8 mouse cellular contexts compared by ENCODE assay signal in genomic region chr8:111743792-111744696, GRCm38 (mm10). TPM values are rescaled to one million over a fixed set of nuclear protein-coding genes. Genes with fewer than 3 reads are reported as not detected.
DNase-seq lines count a peak whose midpoint lies in the region; ATAC-seq and TF ChIP-seq lines count a peak whose summit lies in the region.

Gene Bcar1, minus strand, starts transcription at chr8:111743809.

- peak within 1 kb of the TSS; percentile 31 for H3K27ac ChIP-seq in ES-Bruce4 (ENCODE audit: insufficient read depth, low read length)
- H3K27ac ChIP-seq in forebrain, embryonic 12.5 days, result peak within 1 kb of the TSS; percentile 79
- H3K27ac ChIP-seq in heart, postnatal 0 days (ENCODE audit: low read depth), result peak within 1 kb of the TSS; percentile 92

- 0 out of 2 replicates have a peak, but pooled peaks have one; percentile 40 for TF ChIP-seq EP300 in ES-Bruce4 (IDR thresholded peaks at IDR 0.05; ENCODE audit: insufficient read depth, low read depth, low read length)
- TF ChIP-seq EP300 in heart, postnatal 0 days (IDR thresholded peaks at IDR 0.05; ENCODE audit: low read depth), result peak; percentile 31; the same call in 1 of the 2 replicates

- H3K4me2 ChIP-seq in forebrain, embryonic 12.5 days, result peak within 1 kb of the TSS; percentile 74
- peak within 1 kb of the TSS; percentile 82 for H3K4me2 ChIP-seq in heart, postnatal 0 days (ENCODE audit: low read depth, low read length)

- H3K9me3 ChIP-seq in ES-Bruce4 (replicated peaks; ENCODE audit: control insufficient read depth, insufficient read depth, low read length, poor library complexity, severe bottlenecking), result no peaks in the 10 kb centered on the region
- no peaks in the 10 kb centered on the region for H3K9me3 ChIP-seq in forebrain, embryonic 12.5 days
- H3K9me3 ChIP-seq in heart, postnatal 0 days (replicated peaks; ENCODE audit: control insufficient read depth, low read length), result no peaks in the 10 kb centered on the region

- no peak for TF ChIP-seq POLR2A in ES-Bruce4 (IDR thresholded peaks at IDR 0.05; ENCODE audit: insufficient read depth, low read length)
- no peak for TF ChIP-seq POLR2A in lung, adult 2 months (IDR thresholded peaks at IDR 0.05; ENCODE audit: borderline replicate concordance, extremely low read depth, low read depth, low read length)

- peak within 1 kb of the TSS; percentile 84 for H3K4me3 ChIP-seq in ES-Bruce4 (ENCODE audit: low read depth, low read length)
- peak within 1 kb of the TSS; percentile 98 for H3K4me3 ChIP-seq in forebrain, embryonic 12.5 days (replicated peaks)
- peak within 1 kb of the TSS; percentile 93 for H3K4me3 ChIP-seq in heart, postnatal 0 days (ENCODE audit: low read depth, low read length)
- H3K4me3 ChIP-seq in lung, adult 2 months (replicated peaks; ENCODE audit: extremely low read depth, low read depth, low read length), result peak within 1 kb of the TSS; percentile 74

- 15% methylated on average over 28 of the region's 40 CpGs for WGBS in forebrain, embryonic 12.5 days
- 13% methylated on average over 36 of the region's 40 CpGs for WGBS in heart, postnatal 0 days
- WGBS in lung, adult 2 months, result 12% methylated on average over 38 of the region's 40 CpGs

- no peaks in the 10 kb centered on the region for H3K36me3 ChIP-seq in ES-Bruce4 (ENCODE audit: control insufficient read depth, insufficient read depth, low read length, poor library complexity, severe bottlenecking)
- H3K36me3 ChIP-seq in forebrain, embryonic 12.5 days (replicated peaks), result no peaks in the 10 kb centered on the region
- H3K36me3 ChIP-seq in heart, postnatal 0 days (replicated peaks; ENCODE audit: control insufficient read depth, insufficient read depth, low read length), result no peaks in the 10 kb centered on the region

- H3K27me3 ChIP-seq in ES-Bruce4 (ENCODE audit: control insufficient read depth, insufficient read depth, low read length, poor library complexity, severe bottlenecking), result no peaks in the 10 kb centered on the region
- 0 out of 2 replicates have a peak, but pooled peaks cover 6% of the 10 kb centered on the region for H3K27me3 ChIP-seq in forebrain, embryonic 12.5 days
- H3K27me3 ChIP-seq in heart, postnatal 0 days (ENCODE audit: control insufficient read depth, insufficient read depth, low read length), result no peaks in the 10 kb centered on the region

- DNase-seq in brain, adult 2 months (ENCODE audit: low read depth, low spot score), result peak; percentile 77
- DNase-seq in heart, postnatal 0 days (ENCODE audit: low spot score), result peak; percentile 76
- peak; percentile 92 to 94 for DNase-seq in kidney, postnatal 4 days
- DNase-seq in lung, adult 2 months, result peak; percentile 75
- DNase-seq in retina, adult 2 months (ENCODE audit: low read depth, low spot score), result peak; percentile 59
- no peak for DNase-seq in thymus, postnatal 0 days (ENCODE audit: low spot score)

- H3K4me1 ChIP-seq in ES-Bruce4 (ENCODE audit: control insufficient read depth, insufficient read depth, low read length), result peaks cover 12% of the 10 kb centered on the region
- H3K4me1 ChIP-seq in forebrain, embryonic 12.5 days, result peaks cover 65% of the 10 kb centered on the region
- peaks cover 51% of the 10 kb centered on the region for H3K4me1 ChIP-seq in heart, postnatal 0 days (ENCODE audit: control insufficient read depth, insufficient read depth)
- H3K4me1 ChIP-seq in lung, adult 2 months (ENCODE audit: control insufficient read depth, insufficient read depth, low read length), result peaks cover 40% of the 10 kb centered on the region

- peak; percentile 77 for ATAC-seq in forebrain, embryonic 12.5 days (ENCODE audit: low FRiP score)
- ATAC-seq in heart, postnatal 0 days (ENCODE audit: insufficient read depth, low read depth), result peak; percentile 58

- peak within 1 kb of the TSS; percentile 96 for H3K9ac ChIP-seq in ES-Bruce4 (ENCODE audit: low read depth, poor library complexity, severe bottlenecking)
- peak within 1 kb of the TSS; percentile 97 for H3K9ac ChIP-seq in forebrain, embryonic 12.5 days
- H3K9ac ChIP-seq in heart, postnatal 0 days (replicated peaks; ENCODE audit: low read depth, low read length), result peak within 1 kb of the TSS; percentile 95

- TF ChIP-seq CTCF in ES-Bruce4 (IDR thresholded peaks at IDR 0.05; ENCODE audit: low read depth, low read length), result no peak
- TF ChIP-seq CTCF in heart, postnatal 0 days (IDR thresholded peaks at IDR 0.05; ENCODE audit: low read depth), result no peak
- no peak for TF ChIP-seq CTCF in lung, adult 2 months (IDR thresholded peaks at IDR 0.05; ENCODE audit: insufficient read depth, low read length)

RNA-seq across cellular contexts. Expression of gene Bcar1, which starts in this region (rescaled TPM):
- polyA plus RNA-seq in ES-Bruce4 (2011; ENCODE audit: insufficient read depth, insufficient read length, low read depth, missing spikeins), result 59.8 and 64.6 TPM in 2 replicates
- 44.0 and 45.6 TPM in 2 replicates for polyA plus RNA-seq in forebrain, embryonic 12.5 days (2016; fragmentation: Nextera tagmentation; extraction: Ambion mirVana)
- 53.2 and 81.5 TPM in 2 replicates for total RNA-seq in heart, postnatal 0 days (2014; rRNA removed; ENCODE audit: low replicate concordance)
- 25.6 and 27.9 TPM in 2 replicates for polyA plus RNA-seq in heart, postnatal 0 days (2015; fragmentation: Nextera tagmentation; extraction: Ambion mirVana)
- polyA plus RNA-seq in lung, adult 2 months (2012; rRNA removed), result 81.4 and 87.7 TPM in 2 replicates
- 4.1 TPM in 2 replicates for polyA plus RNA-seq in thymus, postnatal 0 days (2015; fragmentation: Nextera tagmentation; extraction: Ambion mirVana)

Comparison
In these comparisons a context has a peak if more than half of its experiments do, and no peak if none do; other contexts are left out.
1. H3K27ac ChIP-seq: peak in every context shown above with its lines; median percentile 92 in heart, postnatal 0 days; 79 in forebrain, embryonic 12.5 days; 31 in ES-Bruce4.